21 mouse cellular contexts compared by ENCODE assay signal in genomic region chr4:9067874-9068273, GRCm38 (mm10).
DNase-seq lines count a peak whose midpoint lies in the region; ATAC-seq and TF ChIP-seq lines count a peak whose summit lies in the region.
"Had no signal": no experiment of that assay in that cellular context is flagged by ENCODE, and none has a peak within 500 bp of the region (broad histone marks: within the 10 kb centered on the region; RNA-seq: fewer than 3 reads in every experiment).

No protein-coding gene starts in this region.

- WGBS in heart, embryonic 11.5 days (ENCODE audit: insufficient replicate concordance) = 47% methylated on average over 2 of the region's 2 CpGs
- WGBS in lung, embryonic 16.5 days = 57% methylated on average over 2 of the region's 2 CpGs
- WGBS in olfactory bulb, adult 2 months = 42% methylated on average over 2 of the region's 2 CpGs

- TF ChIP-seq CTCF in embryonic fibroblast, embryonic 13.5 days (IDR thresholded peaks at IDR 0.05; ENCODE audit: borderline replicate concordance, insufficient read depth, low read length) = no peak
- no peak for TF ChIP-seq CTCF in olfactory bulb, adult 2 months (IDR thresholded peaks at IDR 0.05; ENCODE audit: insufficient read depth, low read depth, low read length)

- no peak overlapping the region for H3K4me3 ChIP-seq in heart, embryonic 11.5 days (ENCODE audit: low read depth, low read length)
- H3K4me3 ChIP-seq in lung, embryonic 16.5 days (ENCODE audit: low read length) = no peak overlapping the region
- H3K4me3 ChIP-seq in embryonic fibroblast, embryonic 13.5 days (ENCODE audit: insufficient read depth, low read length) = no peak overlapping the region
- no peak overlapping the region for H3K4me3 ChIP-seq in olfactory bulb, adult 2 months (ENCODE audit: insufficient read depth, low read depth, low read length)
- H3K4me3 ChIP-seq: embryonic facial prominence, embryonic 10.5 days; erythroblast, embryonic 14.5 days; forebrain, embryonic 15.5 days; left cerebral cortex, adult 2 months; limb, embryonic 13.5 days had no signal

- H3K4me1 ChIP-seq in heart, embryonic 11.5 days (ENCODE audit: control insufficient read depth, insufficient read depth, low read length) = no peaks in the 10 kb centered on the region; the same call in 1 of the 2 replicates
- no peaks in the 10 kb centered on the region for H3K4me1 ChIP-seq in lung, embryonic 16.5 days (replicated peaks; ENCODE audit: control insufficient read depth, insufficient read depth, low read length)
- peaks cover 9% of the 10 kb centered on the region for H3K4me1 ChIP-seq in embryonic fibroblast, embryonic 13.5 days (ENCODE audit: control insufficient read depth, insufficient read depth, low read length)
- H3K4me1 ChIP-seq in olfactory bulb, adult 2 months (ENCODE audit: control insufficient read depth, insufficient read depth, low read length) = peaks cover 4% of the 10 kb centered on the region
- H3K4me1 ChIP-seq: forebrain, embryonic 15.5 days; limb, embryonic 13.5 days had no signal

- peak overlapping the region; percentile 22; the same call in 1 of the 2 replicates for H3K27ac ChIP-seq in heart, embryonic 11.5 days (ENCODE audit: low read depth, low read length)
- H3K27ac ChIP-seq in lung, embryonic 16.5 days (ENCODE audit: low read length) = no peak overlapping the region
- peak overlapping the region; percentile 20; the same call in 1 of the 2 replicates for H3K27ac ChIP-seq in embryonic fibroblast, embryonic 13.5 days (ENCODE audit: insufficient read depth, low read length)
- 0 out of 2 replicates have a peak overlapping the region, but pooled peaks have one; percentile 30 for H3K27ac ChIP-seq in olfactory bulb, adult 2 months (ENCODE audit: insufficient read depth, low read depth, low read length)
- H3K27ac ChIP-seq: embryonic facial prominence, embryonic 10.5 days; forebrain, embryonic 15.5 days; hindbrain, postnatal 0 days; left cerebral cortex, adult 2 months; limb, embryonic 13.5 days had no signal

- no peak for TF ChIP-seq POLR2A in embryonic fibroblast, embryonic 13.5 days (IDR thresholded peaks at IDR 0.05; ENCODE audit: low read depth, low read length)
- no peak for TF ChIP-seq POLR2A in olfactory bulb, adult 2 months (IDR thresholded peaks at IDR 0.05; ENCODE audit: insufficient read depth, low read depth, low read length)

- no peaks in the 10 kb centered on the region for H3K9me3 ChIP-seq in heart, embryonic 11.5 days (replicated peaks; ENCODE audit: control insufficient read depth, low read length)
- H3K9me3 ChIP-seq in lung, embryonic 16.5 days (ENCODE audit: control insufficient read depth, low read length) = no peaks in the 10 kb centered on the region
- H3K9me3 ChIP-seq: embryonic facial prominence, embryonic 10.5 days; forebrain, embryonic 15.5 days; limb, embryonic 13.5 days had no signal

- no peak overlapping the region for H3K4me2 ChIP-seq in heart, embryonic 11.5 days
- no peak overlapping the region for H3K4me2 ChIP-seq in lung, embryonic 16.5 days (ENCODE audit: low read depth, low read length)
- H3K4me2 ChIP-seq: forebrain, embryonic 15.5 days; limb, embryonic 13.5 days had no signal

- H3K9ac ChIP-seq in heart, embryonic 11.5 days (ENCODE audit: low read depth, low read length) = no peak overlapping the region
- no peak overlapping the region for H3K9ac ChIP-seq in lung, embryonic 16.5 days (ENCODE audit: low read length)
- H3K9ac ChIP-seq: forebrain, embryonic 15.5 days; limb, embryonic 13.5 days had no signal

- no peaks in the 10 kb centered on the region for H3K36me3 ChIP-seq in heart, embryonic 11.5 days (ENCODE audit: control insufficient read depth, insufficient read depth, low read length)
- H3K36me3 ChIP-seq in lung, embryonic 16.5 days (ENCODE audit: control insufficient read depth, insufficient read depth, low read length) = no peaks in the 10 kb centered on the region
- H3K36me3 ChIP-seq: embryonic facial prominence, embryonic 10.5 days; forebrain, embryonic 15.5 days; limb, embryonic 13.5 days had no signal

- no peak for DNase-seq in heart, adult 18-20 months
- no peak for DNase-seq in lung, postnatal 4 days
- no peak for DNase-seq in thymus, postnatal 36 days
- DNase-seq in gastrocnemius, postnatal 25 days = no peak
- DNase-seq: adrenal gland, adult 8-10 months; cerebellum, adult 18-20 months; cerebellum, postnatal 36 days; kidney, adult 18-20 months; kidney, postnatal 14 days; lung, postnatal 14 days had no signal

- no peak for ATAC-seq in heart, embryonic 11.5 days (replicated peaks; ENCODE audit: insufficient number of reproducible peaks, low FRiP score, low TSS enrichment)
- ATAC-seq in lung, embryonic 16.5 days (ENCODE audit: low read depth) = peak; percentile 66
- ATAC-seq: forebrain, embryonic 15.5 days; hindbrain, postnatal 0 days; midbrain, embryonic 16.5 days had no signal

- no peaks in the 10 kb centered on the region for H3K27me3 ChIP-seq in heart, embryonic 11.5 days (ENCODE audit: control insufficient read depth, insufficient read depth, low read length)
- no peaks in the 10 kb centered on the region for H3K27me3 ChIP-seq in lung, embryonic 16.5 days (ENCODE audit: control insufficient read depth, insufficient read depth, low read depth, low read length)
- H3K27me3 ChIP-seq: forebrain, embryonic 15.5 days; limb, embryonic 13.5 days had no signal
